Mouse (Mus musculus): ENCODE results near the gene Zmiz1.

The Zmiz1 gene

DNA sequence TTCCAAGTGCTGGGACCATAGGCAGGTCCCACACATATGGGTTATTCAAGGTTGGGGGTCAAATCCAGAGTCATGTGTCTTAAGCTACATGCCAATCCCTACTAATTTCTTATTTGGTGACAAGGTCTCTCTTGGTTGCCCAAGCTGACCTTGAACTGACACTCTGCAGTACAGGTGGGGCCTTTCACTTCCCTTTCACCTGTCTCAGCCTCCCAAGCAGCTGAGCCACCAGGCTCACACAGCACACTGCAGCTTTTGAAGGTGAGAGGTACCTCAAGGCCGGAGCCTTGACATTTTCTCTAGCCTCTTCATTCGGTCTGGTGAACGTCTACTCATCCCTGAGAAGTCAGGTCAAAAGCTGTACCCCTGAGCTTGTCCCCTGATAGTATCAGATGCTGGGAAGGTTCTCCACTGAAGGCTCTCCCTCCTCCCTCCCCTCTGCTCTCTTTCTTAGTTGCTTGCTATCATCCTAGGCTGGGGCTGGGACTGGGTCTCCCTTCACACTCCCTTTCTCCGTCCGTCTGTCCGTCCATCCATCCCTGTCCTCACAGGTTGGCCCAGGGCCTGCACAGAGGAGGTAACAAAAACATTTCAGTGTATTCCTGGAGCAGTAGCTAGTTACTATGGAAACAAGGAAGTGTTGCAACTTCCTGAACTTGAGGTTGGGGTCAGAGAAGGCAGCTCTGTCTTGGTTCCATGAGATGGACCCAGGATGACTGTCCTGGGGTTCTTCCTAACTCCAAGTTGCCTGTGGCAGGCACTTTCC, 13.3 kb downstream of the Zmiz1 start:
- DNase-seq (ENCODE audit: low read depth in 1 of 2, low spot score in 2 of 2) = no peak

DNA sequence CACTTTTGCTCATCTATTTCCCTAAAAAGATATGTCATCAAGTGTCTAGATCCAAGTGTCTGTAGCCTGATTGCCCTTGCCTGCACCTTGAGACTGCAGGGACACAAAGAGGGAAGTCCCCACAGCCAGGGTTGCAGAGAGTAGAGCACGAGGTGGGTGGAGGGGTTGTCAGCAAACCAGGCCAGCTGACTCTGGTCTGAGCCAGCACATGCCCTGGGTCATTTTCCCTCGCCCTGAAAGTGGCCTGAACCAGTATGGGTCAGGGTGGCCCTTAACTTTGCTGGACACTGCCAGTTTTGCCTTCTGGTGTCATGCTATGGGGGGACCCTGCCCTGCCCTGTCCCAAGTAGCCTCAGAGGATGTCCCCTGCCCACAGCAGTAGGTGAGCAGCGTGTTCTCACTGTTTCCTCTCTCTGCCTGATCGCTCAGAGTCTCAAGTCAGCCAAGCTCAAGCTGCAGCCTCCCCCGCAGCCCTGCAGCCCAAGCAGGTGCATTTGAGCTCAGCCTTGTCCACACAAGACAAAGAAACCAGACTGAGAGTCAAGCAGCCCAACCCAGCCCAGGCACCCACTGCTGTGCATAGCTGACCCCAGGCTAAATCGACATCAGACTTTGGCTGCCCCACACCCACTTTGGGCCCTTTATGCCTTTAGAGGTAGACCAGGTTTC, 14.1 kb downstream of the Zmiz1 start:
- DNase-seq (ENCODE audit: low read depth in 1 of 2, low spot score in 2 of 2) = peak in 1 of 2 experiments; percentile 77

- DNase-seq (ENCODE audit: low read depth in 1 of 2, low spot score in 2 of 2) = no peak
These were observed 15.0 kb downstream of the Zmiz1 start for GRCm38 (mm10) chr14:25474017-25474416.

DNA sequence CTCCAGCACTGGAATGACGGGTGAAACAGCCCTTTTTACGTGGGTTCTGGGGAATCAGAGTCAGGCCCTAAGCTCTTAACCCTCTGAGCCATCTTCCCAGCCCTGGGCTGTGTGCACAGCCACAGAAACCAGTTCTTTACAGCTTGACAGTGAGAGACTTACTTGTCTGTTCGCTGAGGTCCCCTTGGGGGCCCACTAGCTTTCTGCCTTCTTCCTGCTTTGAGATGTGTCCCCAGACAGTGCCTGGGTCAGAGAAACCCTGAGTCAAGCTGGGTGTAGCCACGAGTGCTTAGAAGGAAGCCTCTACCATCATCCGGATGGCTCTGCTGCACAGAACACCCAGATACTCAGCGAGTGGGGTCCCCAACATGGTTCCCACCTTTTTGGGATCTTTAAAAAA, 15.7 kb downstream of the Zmiz1 start:
- no peak for DNase-seq (ENCODE audit: low read depth in 1 of 2, low spot score in 2 of 2)

DNA sequence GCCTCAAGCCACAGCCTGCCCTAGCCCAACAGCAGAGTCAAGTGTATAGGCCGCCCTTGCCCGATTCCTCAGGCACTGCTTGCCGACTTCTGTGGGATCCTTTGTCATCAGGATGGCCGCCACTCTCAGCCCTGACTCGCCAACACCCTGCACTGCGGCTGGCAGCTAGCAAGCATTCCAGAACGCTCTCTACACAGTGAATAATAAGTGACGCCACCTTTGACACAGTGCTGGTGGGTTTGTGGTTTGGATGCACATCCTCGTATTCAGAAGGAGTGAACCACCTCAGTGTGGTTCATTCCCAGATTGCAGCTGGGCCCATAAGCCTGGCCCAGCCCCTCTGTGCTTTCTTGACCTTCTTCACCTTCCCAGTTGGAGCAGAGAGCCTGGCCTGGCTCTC, 17.1 kb downstream of the Zmiz1 start:
- DNase-seq (ENCODE audit: low read depth in 1 of 2, low spot score in 2 of 2) = no peak

DNA sequence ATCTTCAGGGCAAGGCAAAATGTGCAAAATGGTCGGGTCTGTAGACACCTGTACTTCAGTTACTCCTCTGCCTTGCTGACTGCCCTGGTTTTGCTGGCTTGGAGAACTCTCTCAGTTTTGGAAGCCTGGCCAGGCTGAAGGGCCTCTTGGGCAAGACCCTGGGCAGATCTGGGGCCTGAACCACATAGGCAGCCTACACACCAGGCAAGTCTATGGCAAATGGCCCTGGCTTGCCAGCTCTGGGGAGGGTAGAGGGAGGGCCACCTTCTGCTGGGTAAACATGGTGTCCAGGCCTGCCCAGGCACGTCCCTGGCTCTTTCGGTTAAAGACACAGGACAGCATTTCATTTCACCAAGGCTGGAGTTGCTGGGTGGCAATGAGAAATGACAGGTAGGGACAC, 17.5 kb downstream of the Zmiz1 start:
- DNase-seq (ENCODE audit: low read depth in 1 of 2, low spot score in 2 of 2) = no peak

DNA sequence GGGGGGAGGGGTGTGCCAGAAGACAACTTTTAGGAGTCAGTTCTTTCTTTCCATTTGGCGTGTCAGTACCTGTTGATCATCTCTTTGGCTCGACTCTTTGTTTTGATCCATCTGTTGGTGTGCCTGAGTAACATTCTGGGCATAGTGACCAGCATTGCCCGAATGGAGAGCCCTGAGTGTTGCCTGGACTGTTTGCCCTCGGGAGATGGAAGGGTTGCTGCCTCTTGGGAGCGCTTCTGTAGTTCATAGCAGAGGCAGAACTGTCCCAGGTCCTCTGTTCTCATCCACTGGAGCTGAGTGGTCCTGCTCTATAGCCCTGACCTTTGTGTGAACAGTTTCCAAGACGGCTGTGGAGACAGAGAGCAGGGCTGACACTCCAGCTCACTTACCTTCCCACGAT, 18.3 kb downstream of the Zmiz1 start:
- DNase-seq (ENCODE audit: low read depth in 1 of 2, low spot score in 2 of 2) = no peak

- no peak for DNase-seq (ENCODE audit: low read depth in 1 of 2, low spot score in 2 of 2)
These were observed 19.3 kb downstream of the Zmiz1 start for GRCm38 (mm10) chr14:25478257-25478656.

- DNase-seq (ENCODE audit: low read depth in 1 of 2, low spot score in 2 of 2) = no peak
These were observed 19.8 kb downstream of the Zmiz1 start for GRCm38 (mm10) chr14:25478755-25479154.

DNA sequence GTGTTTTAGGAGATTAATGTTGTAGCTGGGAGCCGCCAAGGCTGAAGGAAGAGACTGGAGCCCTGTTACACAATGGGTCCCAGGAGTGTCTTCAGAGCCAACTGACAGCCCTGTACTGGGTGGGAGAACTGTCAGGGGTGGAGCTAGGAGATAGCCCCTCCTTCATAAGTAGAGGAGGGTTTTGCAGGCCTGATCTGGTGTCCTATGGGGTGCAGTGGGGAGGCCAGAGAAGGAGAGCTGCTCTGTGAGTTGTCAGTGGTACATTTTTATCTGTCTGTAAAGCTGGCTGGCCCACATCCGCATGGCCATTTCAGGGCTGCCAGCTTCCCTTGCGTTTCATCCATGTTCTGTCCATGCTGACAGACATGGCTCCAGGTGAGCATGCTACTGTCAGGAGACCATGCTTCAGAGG, 20.9 kb downstream of the Zmiz1 start:
- no peak for DNase-seq (ENCODE audit: low read depth in 1 of 2, low spot score in 2 of 2)

- no peak for DNase-seq (ENCODE audit: low read depth in 1 of 2, low spot score in 2 of 2)
These were observed 21.5 kb downstream of the Zmiz1 start for GRCm38 (mm10) chr14:25480443-25480842.

- peak; percentile 66 to 84 for DNase-seq (ENCODE audit: low read depth in 1 of 2, low spot score in 2 of 2)
These were observed 22.1 kb downstream of the Zmiz1 start for GRCm38 (mm10) chr14:25480916-25481666.

DNA sequence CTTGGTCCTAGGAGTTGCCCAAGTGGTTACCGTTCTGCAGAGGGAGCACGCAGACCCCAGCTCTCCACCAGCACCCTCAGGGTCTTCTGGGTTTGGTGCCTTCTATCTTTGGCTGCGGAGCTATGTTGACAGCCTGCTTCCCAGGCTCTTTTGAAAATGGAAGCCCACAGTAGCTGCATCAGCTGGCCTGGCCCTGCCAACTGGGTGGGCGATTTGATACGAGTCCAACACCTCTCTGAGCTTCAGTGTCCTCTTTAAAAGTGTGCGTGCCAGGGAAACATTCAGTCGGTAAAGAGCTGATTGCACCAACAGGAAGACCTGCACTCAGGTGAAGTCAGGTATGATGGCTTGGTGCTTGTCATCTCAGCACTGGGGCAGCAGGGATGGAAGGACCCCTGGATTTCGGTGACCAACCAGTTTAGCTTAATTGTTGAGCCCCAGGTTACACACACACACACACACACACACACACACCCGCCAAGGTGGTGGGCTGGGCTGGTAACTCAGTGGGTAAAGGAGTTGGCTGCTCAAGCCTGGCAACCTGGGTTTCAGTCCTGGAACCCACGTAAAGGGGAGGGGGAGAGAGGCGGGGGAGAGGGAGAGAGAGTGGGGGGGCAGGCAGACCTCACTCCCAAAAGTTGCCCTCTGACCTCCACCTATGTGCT, 22.8 kb downstream of the Zmiz1 start:
- no peak for DNase-seq (ENCODE audit: low read depth in 1 of 2, low spot score in 2 of 2)

GRCm38 (mm10) chr14:25482404-25482803, 23.4 kb downstream of the Zmiz1 start:
- DNase-seq (ENCODE audit: low read depth in 1 of 2, low spot score in 2 of 2) = no peak

GRCm38 (mm10) chr14:25483285-25483684, 24.3 kb downstream of the Zmiz1 start:
- no peak for DNase-seq (ENCODE audit: low read depth in 1 of 2, low spot score in 2 of 2)

DNA sequence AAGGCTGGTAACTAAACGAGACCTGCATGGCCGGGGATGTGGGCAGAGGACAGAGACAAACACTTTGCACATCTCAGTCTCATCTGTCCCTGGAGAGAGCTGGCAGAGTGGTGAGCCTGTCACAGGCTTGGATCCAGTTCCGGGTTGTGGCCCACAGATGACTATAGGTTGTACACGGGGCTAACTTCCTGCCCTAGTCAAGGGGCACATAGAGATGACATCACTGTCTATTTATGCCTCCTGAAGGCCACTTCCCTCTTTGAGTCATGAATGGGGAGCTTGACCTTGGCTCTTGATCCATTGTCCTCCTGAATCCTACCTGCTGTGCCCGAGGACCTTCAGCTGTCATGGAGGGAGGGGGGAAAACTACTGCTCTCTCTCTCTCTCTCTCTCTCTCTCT, 25.1 kb downstream of the Zmiz1 start:
- DNase-seq (ENCODE audit: low read depth in 1 of 2, low spot score in 2 of 2) = peak in 1 of 2 experiments; percentile 62

- no peak for DNase-seq (ENCODE audit: low read depth in 1 of 2, low spot score in 2 of 2)
These were observed 27.2 kb downstream of the Zmiz1 start for GRCm38 (mm10) chr14:25486220-25486619.

GRCm38 (mm10) chr14:25486742-25487469, 27.9 kb downstream of the Zmiz1 start:
- DNase-seq (ENCODE audit: low read depth in 1 of 2, low spot score in 2 of 2) = no peak

DNA sequence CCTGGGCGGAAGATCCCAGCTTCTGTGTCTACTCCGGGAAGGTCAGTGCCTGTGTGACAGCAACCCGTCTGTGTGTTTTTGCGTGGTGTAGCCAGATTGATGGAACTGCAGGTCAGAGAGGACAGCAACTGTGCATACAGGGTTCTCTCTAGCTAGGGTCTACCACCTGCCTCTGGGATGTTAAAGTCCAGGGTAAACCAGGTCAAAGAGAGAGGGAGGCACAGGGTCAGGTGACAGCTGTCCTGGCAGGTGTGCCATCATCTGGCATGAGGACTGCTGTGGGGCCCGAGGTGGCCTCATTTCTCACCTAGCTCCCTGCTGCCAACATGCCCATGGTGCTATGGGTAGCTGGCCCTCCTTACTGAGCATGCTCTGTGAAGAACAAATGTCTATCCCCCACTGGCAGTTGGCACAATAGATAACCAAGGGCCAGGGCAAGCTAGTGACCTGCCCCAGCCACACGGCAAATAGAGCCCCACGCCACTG, 28.5 kb downstream of the Zmiz1 start:
- no peak for DNase-seq (ENCODE audit: low read depth in 1 of 2, low spot score in 2 of 2)

DNA sequence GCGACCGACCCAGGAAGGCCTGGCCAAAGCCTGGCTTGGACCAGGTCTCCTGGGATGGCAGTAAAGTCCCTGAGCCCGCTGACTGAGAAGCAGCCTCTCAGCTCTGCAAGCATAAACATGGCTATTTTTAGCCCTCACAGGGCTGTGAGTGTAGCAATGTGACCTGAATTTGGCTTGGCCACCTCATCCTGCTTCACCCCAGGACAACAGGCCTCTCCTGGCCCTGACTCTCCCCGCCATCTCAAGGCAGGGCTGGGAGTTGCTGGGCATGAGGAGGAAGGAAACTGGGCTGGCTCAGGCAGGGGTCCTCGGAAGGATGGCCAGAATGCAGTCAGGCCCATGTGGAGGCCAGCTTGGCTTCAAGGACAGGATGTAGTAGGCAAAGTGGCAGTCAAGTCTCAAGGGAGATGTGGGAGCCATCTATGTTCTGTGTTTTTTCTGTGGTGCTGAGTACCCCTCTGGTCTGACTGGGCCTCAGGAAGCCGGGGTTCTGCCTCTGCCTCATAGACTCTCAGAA, 29.2 kb downstream of the Zmiz1 start:
- DNase-seq (ENCODE audit: low read depth in 1 of 2, low spot score in 2 of 2) = no peak

Measured in monocyte, adult 2 months (primary cell).